Mouse (Mus musculus): Measurements from ENCODE around the gene Lbr. TPM values are rescaled to one million over a fixed set of nuclear protein-coding genes. Genes with fewer than 3 reads are reported as not detected.

Lbr gene
- total RNA-seq (2022): 10 to 100 TPM; 15.7 to 23.2 (median 17.6) TPM

GRCm38 (mm10) chr1:181842781-181843180, at the start of gene Lbr:
Gene Lbr, minus strand, starts transcription at chr1:181843046.
- no peak for DNase-seq

- DNase-seq: no peak
Observed at GRCm38 (mm10) chr1:181889670-181890069, 46.8 kb upstream of the Lbr start.

- DNase-seq: peak; percentile 79
Observed at GRCm38 (mm10) chr1:181888801-181889200, 46.0 kb upstream of the Lbr start.

GRCm38 (mm10) chr1:181881532-181881931, 38.7 kb upstream of the Lbr start:
- DNase-seq: peak; percentile 22

- DNase-seq: no peak
Observed at GRCm38 (mm10) chr1:181880752-181881325, 38.0 kb upstream of the Lbr start.

GRCm38 (mm10) chr1:181878436-181878835, 35.6 kb upstream of the Lbr start:
- no peak for DNase-seq

GRCm38 (mm10) chr1:181877088-181877487, 34.2 kb upstream of the Lbr start:
- no peak for DNase-seq

- DNase-seq: no peak
Observed at GRCm38 (mm10) chr1:181876656-181877055, 33.8 kb upstream of the Lbr start.

- DNase-seq: no peak
Observed at GRCm38 (mm10) chr1:181873086-181873920, 30.5 kb upstream of the Lbr start.

GRCm38 (mm10) chr1:181872639-181873038, 29.8 kb upstream of the Lbr start:
- DNase-seq: no peak

GRCm38 (mm10) chr1:181866429-181867280, 23.8 kb upstream of the Lbr start:
- DNase-seq: no peak

GRCm38 (mm10) chr1:181865863-181866216, 23.0 kb upstream of the Lbr start:
- no peak for DNase-seq

GRCm38 (mm10) chr1:181864971-181865862, 22.4 kb upstream of the Lbr start:
- DNase-seq: no peak

- no peak for DNase-seq
Observed at GRCm38 (mm10) chr1:181863431-181863830, 20.6 kb upstream of the Lbr start.

- no peak for DNase-seq
Observed at GRCm38 (mm10) chr1:181862676-181863374, 20.0 kb upstream of the Lbr start.

GRCm38 (mm10) chr1:181861181-181861902, 18.5 kb upstream of the Lbr start:
- DNase-seq: no peak

- DNase-seq: peak; percentile 63
Observed at GRCm38 (mm10) chr1:181860659-181861058, 17.8 kb upstream of the Lbr start.

- DNase-seq: no peak
Observed at GRCm38 (mm10) chr1:181856329-181856728, 13.5 kb upstream of the Lbr start.

- no peak for DNase-seq
Observed at GRCm38 (mm10) chr1:181854829-181855228, 12.0 kb upstream of the Lbr start.

GRCm38 (mm10) chr1:181853081-181853736, 10.4 kb upstream of the Lbr start:
- DNase-seq: no peak

Data from adrenal gland, adult 8-10 months (tissue).